In genomic region chr2:32311443-32312317, GRCm38 (mm10) we compare ENCODE assay signal across 7 mouse cellular contexts. TPM values are rescaled to one million over a fixed set of nuclear protein-coding genes. Genes with fewer than 3 reads are reported as not detected.
A peak's percentile ranks its signal among the peaks of the same experiment; 100 is the strongest.
DNase-seq lines count a peak whose midpoint lies in the region; ATAC-seq and TF ChIP-seq lines count a peak whose summit lies in the region.

No protein-coding gene starts in this region.

- H3K9me3 ChIP-seq in embryonic facial prominence, embryonic 14.5 days (ENCODE audit: control insufficient read depth, low read length) = no peaks in the 10 kb centered on the region
- no peaks in the 10 kb centered on the region for H3K9me3 ChIP-seq in hindbrain, postnatal 0 days (ENCODE audit: low read length)
- no peaks in the 10 kb centered on the region for H3K9me3 ChIP-seq in neural tube, embryonic 11.5 days (ENCODE audit: control insufficient read depth, low read length)

- H3K4me2 ChIP-seq in embryonic facial prominence, embryonic 14.5 days (ENCODE audit: low read depth, low read length) = peak overlapping the region; percentile 97
- peak overlapping the region; percentile 94 for H3K4me2 ChIP-seq in hindbrain, postnatal 0 days (ENCODE audit: low read depth, low read length)
- peak overlapping the region; percentile 100 for H3K4me2 ChIP-seq in neural tube, embryonic 11.5 days (ENCODE audit: low read depth)

- no peak for TF ChIP-seq CTCF in lung, adult 2 months (IDR thresholded peaks at IDR 0.05; ENCODE audit: insufficient read depth, low read length)
- TF ChIP-seq CTCF in hindbrain, postnatal 0 days (IDR thresholded peaks at IDR 0.05; ENCODE audit: low read depth) = 0 out of 2 replicates have a peak, but pooled peaks have one; percentile 11

- peak overlapping the region; percentile 40 for H3K27ac ChIP-seq in embryonic facial prominence, embryonic 14.5 days (replicated peaks; ENCODE audit: low read depth, low read length)
- H3K27ac ChIP-seq in hindbrain, postnatal 0 days = no peak overlapping the region
- no peak overlapping the region for H3K27ac ChIP-seq in neural tube, embryonic 11.5 days (ENCODE audit: low read depth, low read length)

- peak overlapping the region; percentile 10 for H3K4me3 ChIP-seq in lung, adult 2 months (replicated peaks; ENCODE audit: extremely low read depth, low read depth, low read length)
- peak overlapping the region; percentile 73 for H3K4me3 ChIP-seq in embryonic facial prominence, embryonic 14.5 days (ENCODE audit: low read depth, low read length)
- H3K4me3 ChIP-seq in hindbrain, postnatal 0 days (ENCODE audit: low read length) = peak overlapping the region; percentile 44
- H3K4me3 ChIP-seq in neural tube, embryonic 11.5 days (ENCODE audit: low read depth, low read length) = peak overlapping the region; percentile 61

- ATAC-seq in embryonic facial prominence, embryonic 14.5 days (ENCODE audit: low read depth) = no peak
- no peak for ATAC-seq in hindbrain, postnatal 0 days
- ATAC-seq in neural tube, embryonic 11.5 days (ENCODE audit: insufficient read depth, low FRiP score, low TSS enrichment) = no peak

- DNase-seq in lung, adult 2 months = no peak
- no peak for DNase-seq in lung, postnatal 10 days
- no peak for DNase-seq in embryonic facial prominence, embryonic 14.5 days (ENCODE audit: low spot score)
- no peak for DNase-seq in hindbrain, postnatal 0 days (ENCODE audit: low spot score)
- no peak for DNase-seq in neural tube, embryonic 11.5 days (ENCODE audit: low spot score)
- DNase-seq in left cerebral cortex, adult 11 months (ENCODE audit: low spot score) = no peak
- DNase-seq in thymus, postnatal 25 days = no peak

- TF ChIP-seq POLR2A in lung, adult 2 months (IDR thresholded peaks at IDR 0.05; ENCODE audit: borderline replicate concordance, extremely low read depth, low read depth, low read length) = no peak

- WGBS in lung, adult 2 months = 14% methylated on average over 36 of the region's 42 CpGs
- 17% methylated on average over 16 of the region's 42 CpGs for WGBS in embryonic facial prominence, embryonic 14.5 days
- WGBS in hindbrain, postnatal 0 days = 15% methylated on average over 35 of the region's 42 CpGs
- 9% methylated on average over 29 of the region's 42 CpGs for WGBS in neural tube, embryonic 11.5 days

- H3K36me3 ChIP-seq in embryonic facial prominence, embryonic 14.5 days (ENCODE audit: control insufficient read depth, insufficient read depth, low read length) = peaks cover 50% of the 10 kb centered on the region
- peaks cover 20% of the 10 kb centered on the region for H3K36me3 ChIP-seq in hindbrain, postnatal 0 days (ENCODE audit: insufficient read depth, low read length)
- peaks cover 9% of the 10 kb centered on the region for H3K36me3 ChIP-seq in neural tube, embryonic 11.5 days (ENCODE audit: control insufficient read depth, insufficient read depth, low read length)

- no peaks in the 10 kb centered on the region for H3K27me3 ChIP-seq in embryonic facial prominence, embryonic 14.5 days (replicated peaks; ENCODE audit: control insufficient read depth, insufficient read depth, low read length)
- no peaks in the 10 kb centered on the region for H3K27me3 ChIP-seq in hindbrain, postnatal 0 days (ENCODE audit: insufficient read depth, low read length)
- 0 out of 2 replicates have a peak, but pooled peaks cover 2% of the 10 kb centered on the region for H3K27me3 ChIP-seq in neural tube, embryonic 11.5 days (ENCODE audit: control insufficient read depth, insufficient read depth, low read length)

- H3K4me1 ChIP-seq in lung, adult 2 months (ENCODE audit: control insufficient read depth, insufficient read depth, low read length) = peaks cover 8% of the 10 kb centered on the region; the same call in 1 of the 2 replicates
- H3K4me1 ChIP-seq in embryonic facial prominence, embryonic 14.5 days (ENCODE audit: control insufficient read depth, insufficient read depth, low read length) = peaks cover 43% of the 10 kb centered on the region
- H3K4me1 ChIP-seq in hindbrain, postnatal 0 days (ENCODE audit: insufficient read depth, low read length) = peaks cover 8% of the 10 kb centered on the region
- peaks cover 9% of the 10 kb centered on the region for H3K4me1 ChIP-seq in neural tube, embryonic 11.5 days (ENCODE audit: control insufficient read depth, insufficient read depth, low read length)

- H3K9ac ChIP-seq in embryonic facial prominence, embryonic 14.5 days (ENCODE audit: low read depth, low read length) = peak overlapping the region; percentile 74
- peak overlapping the region; percentile 58 for H3K9ac ChIP-seq in hindbrain, postnatal 0 days (replicated peaks; ENCODE audit: low read length)
- peak overlapping the region; percentile 76 for H3K9ac ChIP-seq in neural tube, embryonic 11.5 days (ENCODE audit: low read length)

RNA-seq across cellular contexts. Expression of gene Swi5, which starts 23.8 kb away (rescaled TPM):
- polyA plus RNA-seq in lung, adult 2 months (2012; rRNA removed) = 110 and 135 TPM in 2 replicates
- 206 and 249 TPM in 2 replicates for polyA plus RNA-seq in embryonic facial prominence, embryonic 14.5 days (2014; fragmentation: Nextera tagmentation; extraction: Ambion mirVana)
- total RNA-seq in hindbrain, postnatal 0 days (2014; rRNA removed) = 302 and 319 TPM in 2 replicates
- polyA plus RNA-seq in hindbrain, postnatal 0 days (2015; fragmentation: Nextera tagmentation; extraction: Ambion mirVana) = 487 and 513 TPM in 2 replicates
- 330 and 385 TPM in 2 replicates for polyA plus RNA-seq in neural tube, embryonic 11.5 days (2014; fragmentation: Nextera tagmentation; extraction: Ambion mirVana)

RNA-seq across cellular contexts. Expression of gene Golga2, which starts 24.5 kb away (rescaled TPM):
- polyA plus RNA-seq in lung, adult 2 months (2012; rRNA removed) = 34.8 and 45.0 TPM in 2 replicates
- 27.2 and 33.1 TPM in 2 replicates for polyA plus RNA-seq in embryonic facial prominence, embryonic 14.5 days (2014; fragmentation: Nextera tagmentation; extraction: Ambion mirVana)
- total RNA-seq in hindbrain, postnatal 0 days (2014; rRNA removed) = 49.3 and 55.8 TPM in 2 replicates
- 24.4 and 25.7 TPM in 2 replicates for polyA plus RNA-seq in hindbrain, postnatal 0 days (2015; fragmentation: Nextera tagmentation; extraction: Ambion mirVana)
- 22.1 and 23.8 TPM in 2 replicates for polyA plus RNA-seq in neural tube, embryonic 11.5 days (2014; fragmentation: Nextera tagmentation; extraction: Ambion mirVana)

RNA-seq across cellular contexts. Expression of gene Ciz1, which starts 40.4 kb away (rescaled TPM):
- 237 and 245 TPM in 2 replicates for polyA plus RNA-seq in lung, adult 2 months (2012; rRNA removed)
- 41.9 and 48.0 TPM in 2 replicates for polyA plus RNA-seq in embryonic facial prominence, embryonic 14.5 days (2014; fragmentation: Nextera tagmentation; extraction: Ambion mirVana)
- total RNA-seq in hindbrain, postnatal 0 days (2014; rRNA removed) = 87.6 and 103 TPM in 2 replicates
- 33.3 and 40.3 TPM in 2 replicates for polyA plus RNA-seq in hindbrain, postnatal 0 days (2015; fragmentation: Nextera tagmentation; extraction: Ambion mirVana)
- 57.0 TPM in 2 replicates for polyA plus RNA-seq in neural tube, embryonic 11.5 days (2014; fragmentation: Nextera tagmentation; extraction: Ambion mirVana)

RNA-seq across cellular contexts. Expression of gene Dnm1, which starts 41.5 kb away (rescaled TPM):
- 44.0 and 60.3 TPM in 2 replicates for polyA plus RNA-seq in lung, adult 2 months (2012; rRNA removed)
- polyA plus RNA-seq in embryonic facial prominence, embryonic 14.5 days (2014; fragmentation: Nextera tagmentation; extraction: Ambion mirVana) = 34.1 and 41.7 TPM in 2 replicates
- total RNA-seq in hindbrain, postnatal 0 days (2014; rRNA removed) = 190 and 211 TPM in 2 replicates
- 87.6 and 96.9 TPM in 2 replicates for polyA plus RNA-seq in hindbrain, postnatal 0 days (2015; fragmentation: Nextera tagmentation; extraction: Ambion mirVana)
- polyA plus RNA-seq in neural tube, embryonic 11.5 days (2014; fragmentation: Nextera tagmentation; extraction: Ambion mirVana) = 23.7 and 29.5 TPM in 2 replicates

RNA-seq across cellular contexts. Expression of gene Uck1, which starts 51.7 kb away (rescaled TPM):
- 62.8 and 65.4 TPM in 2 replicates for polyA plus RNA-seq in lung, adult 2 months (2012; rRNA removed)
- 58.6 and 60.6 TPM in 2 replicates for polyA plus RNA-seq in embryonic facial prominence, embryonic 14.5 days (2014; fragmentation: Nextera tagmentation; extraction: Ambion mirVana)
- total RNA-seq in hindbrain, postnatal 0 days (2014; rRNA removed) = 115 and 138 TPM in 2 replicates
- polyA plus RNA-seq in hindbrain, postnatal 0 days (2015; fragmentation: Nextera tagmentation; extraction: Ambion mirVana) = 90.8 and 92.5 TPM in 2 replicates
- 66.1 and 68.9 TPM in 2 replicates for polyA plus RNA-seq in neural tube, embryonic 11.5 days (2014; fragmentation: Nextera tagmentation; extraction: Ambion mirVana)

Comparison
In these comparisons a context has a peak if more than half of its experiments do, and no peak if none do; other contexts are left out.
1. H3K4me3 ChIP-seq: peak in every context shown above with its lines; median percentile 73 in embryonic facial prominence, embryonic 14.5 days; 61 in neural tube, embryonic 11.5 days; 44 in hindbrain, postnatal 0 days; 10 in lung, adult 2 months.